Mouse (Mus musculus) right cerebral cortex, postnatal 4 days (tissue): ENCODE results near the gene Flywch2.
A peak's percentile ranks its signal among the peaks of the same experiment; 100 is the strongest.
"Not testable (repeated sequence)": the region's sequence is repeated elsewhere in the genome, so short reads cannot be mapped to it uniquely, and the experiment has no call there.

Source experiments
- DNase-seq: peaks from one replicate; pipeline ENCODE4 v3.0.0-alpha.2; 2022

The Flywch2 gene

DNA sequence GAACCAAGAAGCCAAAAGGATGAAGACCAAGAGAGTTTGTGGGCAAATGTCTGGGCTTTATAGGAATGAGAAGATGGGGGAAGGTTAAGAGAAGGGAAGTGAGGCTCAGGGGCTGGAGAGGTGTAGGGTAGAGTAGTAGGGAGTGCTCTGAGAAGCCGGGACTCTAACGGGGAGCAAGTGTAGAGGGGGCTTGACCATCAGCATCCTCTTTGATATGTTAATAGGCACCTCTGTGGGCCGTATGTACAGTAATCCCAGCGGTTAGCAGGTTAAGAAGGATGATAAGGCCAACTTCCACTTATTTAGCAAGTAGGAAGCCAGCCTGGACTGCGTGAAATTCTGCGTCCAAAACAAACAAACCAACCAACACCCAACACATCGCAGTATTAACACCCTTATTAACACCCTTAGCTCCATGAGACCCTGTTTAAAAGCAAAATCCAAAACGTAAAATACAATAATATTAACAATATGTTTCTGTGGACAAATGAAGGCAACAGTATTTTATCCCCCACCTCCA is 3.9 kb upstream of the Flywch2 start:
- no peak for DNase-seq

- no peak for DNase-seq
These were observed 3.1 kb upstream of the Flywch2 start for GRCm38 (mm10) chr17:23788973-23789372.

GRCm38 (mm10) chr17:23786510-23786931 is 640 bp upstream of the Flywch2 start:
- peak; percentile 36 for DNase-seq

DNA sequence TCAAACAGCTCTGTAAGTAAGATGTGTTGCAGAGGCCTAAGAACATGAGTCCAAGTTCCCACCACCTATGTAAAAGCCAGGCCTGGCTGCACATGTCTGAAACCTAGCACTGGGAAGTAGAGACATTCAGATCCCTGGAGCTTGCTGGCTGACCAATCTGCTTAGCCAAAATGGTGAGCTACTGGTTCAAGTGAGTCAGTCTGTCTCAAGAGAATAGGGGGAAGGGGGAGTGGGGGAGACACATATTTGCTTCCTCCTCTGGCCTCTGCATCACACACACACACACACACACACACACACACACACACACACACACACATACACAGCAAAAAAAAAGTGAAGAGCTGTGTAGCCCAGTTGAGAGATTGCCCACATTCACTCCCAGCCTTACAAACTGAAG is 2.5 kb downstream of the Flywch2 start:
- no peak for DNase-seq

DNA sequence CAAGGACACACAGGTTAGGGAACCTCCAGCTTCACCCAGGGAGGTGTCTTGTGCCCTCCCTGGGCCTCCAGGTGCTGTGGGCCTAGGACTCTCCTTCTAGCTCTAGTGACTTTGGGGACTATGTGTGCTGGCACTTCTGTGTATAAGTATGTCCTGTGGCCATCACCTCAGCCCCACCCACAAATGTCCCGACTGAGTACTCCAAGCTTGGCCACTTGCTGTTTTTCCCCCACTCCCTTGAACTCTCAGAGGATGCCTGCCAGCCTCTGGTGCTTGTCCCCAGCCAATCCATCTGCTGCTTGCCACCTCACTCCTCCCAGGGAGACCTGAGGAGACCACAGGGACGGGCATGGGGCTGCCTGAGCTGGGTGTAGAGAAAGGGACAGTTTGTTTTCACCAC is 7.4 kb downstream of the Flywch2 start:
- DNase-seq: no peak

DNA sequence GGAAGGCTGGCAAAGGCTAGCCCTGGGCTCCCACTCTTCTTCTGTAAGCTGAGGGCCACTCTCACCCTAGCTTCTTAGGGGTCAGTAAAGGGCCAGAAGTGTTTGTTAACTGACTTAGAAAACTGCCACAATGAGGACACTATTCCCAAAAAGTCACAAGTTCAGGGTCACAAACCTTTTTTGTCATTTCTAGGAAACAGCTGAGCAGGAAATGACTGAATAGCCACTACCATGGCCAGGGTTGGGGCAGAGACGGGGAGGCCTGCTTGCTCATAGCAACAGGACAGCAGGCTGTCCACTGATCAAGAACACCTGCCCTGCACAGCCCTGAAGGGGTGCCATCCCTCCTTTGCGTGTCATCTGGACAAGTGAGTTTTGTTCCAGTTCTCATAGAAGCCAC is 8.7 kb downstream of the Flywch2 start:
- no peak for DNase-seq

- DNase-seq: no peak
These were observed 9.7 kb downstream of the Flywch2 start for GRCm38 (mm10) chr17:23776216-23776615.

- peak; percentile 73 for DNase-seq
These were observed 11.8 kb downstream of the Flywch2 start for GRCm38 (mm10) chr17:23774090-23774489.

GRCm38 (mm10) chr17:23773676-23774075 is 12.2 kb downstream of the Flywch2 start:
- no peak for DNase-seq

DNA sequence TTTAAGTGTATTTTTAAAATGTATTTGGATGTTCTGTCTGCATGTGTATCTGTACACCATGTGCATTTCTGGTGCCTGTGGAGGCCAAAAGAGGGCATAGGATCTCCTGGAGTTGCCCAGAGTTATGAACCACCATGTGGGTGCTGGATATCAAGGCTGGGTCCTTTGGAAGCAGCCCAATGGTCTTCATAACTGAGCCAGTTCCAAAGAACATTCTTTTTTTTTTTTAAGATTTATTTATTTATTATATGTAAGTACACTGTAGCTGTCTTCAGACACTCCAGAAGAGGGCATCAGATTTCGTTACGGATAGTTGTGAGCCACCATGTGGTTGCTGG is 13.7 kb downstream of the Flywch2 start:
- DNase-seq: not testable (repeated sequence)

DNA sequence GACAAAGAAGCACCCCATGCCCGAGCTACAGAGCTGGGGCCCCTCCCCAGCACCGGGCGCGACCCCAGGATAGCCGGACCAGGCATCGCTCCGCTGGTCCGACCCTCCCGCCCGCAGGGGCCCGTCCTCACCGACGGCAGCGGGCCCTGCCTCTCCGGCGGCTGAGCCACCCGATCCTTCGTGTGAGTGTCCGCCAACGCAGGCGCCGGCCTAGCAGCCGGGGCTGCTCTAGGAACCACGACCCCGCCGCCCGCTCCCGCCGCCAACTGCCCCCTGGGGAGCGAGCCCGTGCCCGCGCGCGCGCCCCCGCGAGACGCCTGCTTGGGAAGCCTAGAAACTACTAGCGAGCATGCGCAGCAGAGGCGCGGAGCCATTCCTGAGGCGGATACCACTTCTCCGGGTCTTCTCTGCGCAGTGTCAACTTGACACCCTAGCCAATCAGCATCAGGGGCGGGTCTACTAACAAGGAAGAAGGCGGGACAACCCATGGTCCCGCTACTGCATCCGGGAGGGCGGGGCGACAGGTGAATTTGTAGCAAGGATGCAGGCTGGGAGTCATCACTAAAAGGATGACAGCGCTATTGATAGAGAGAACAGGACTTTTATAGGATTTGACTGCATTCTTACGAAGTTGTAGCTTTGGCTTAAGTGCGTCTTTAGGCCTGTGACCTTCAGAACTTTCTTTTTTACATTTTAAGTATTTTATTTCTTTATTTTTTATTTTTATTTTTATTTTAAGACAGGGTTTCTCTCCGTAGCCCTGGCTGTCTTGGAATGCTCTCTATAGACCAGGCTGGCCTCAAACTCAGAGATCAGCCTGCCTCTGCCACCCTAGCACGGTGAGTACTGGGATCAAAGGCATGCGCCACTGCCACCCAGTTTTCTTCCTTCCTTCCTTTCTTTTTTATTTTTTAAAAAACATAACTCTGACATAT is 14.3 kb downstream of the Flywch2 start, which contains the start of gene Flywch1:
Gene Flywch1 (minus strand): TSS at position 319 of the 935 bp plus-strand sequence.
- DNase-seq: peak; percentile 99

GRCm38 (mm10) chr17:23770896-23771283 is 15.0 kb downstream of the Flywch2 start:
- DNase-seq: no peak

- DNase-seq: no peak
These were observed 15.4 kb downstream of the Flywch2 start for GRCm38 (mm10) chr17:23770493-23770892.

GRCm38 (mm10) chr17:23762976-23763375 is 22.9 kb downstream of the Flywch2 start:
- DNase-seq: no peak

- no peak for DNase-seq
These were observed 24.7 kb downstream of the Flywch2 start for GRCm38 (mm10) chr17:23761155-23761554.

GRCm38 (mm10) chr17:23760231-23760630 is 25.6 kb downstream of the Flywch2 start:
- no peak for DNase-seq

DNA sequence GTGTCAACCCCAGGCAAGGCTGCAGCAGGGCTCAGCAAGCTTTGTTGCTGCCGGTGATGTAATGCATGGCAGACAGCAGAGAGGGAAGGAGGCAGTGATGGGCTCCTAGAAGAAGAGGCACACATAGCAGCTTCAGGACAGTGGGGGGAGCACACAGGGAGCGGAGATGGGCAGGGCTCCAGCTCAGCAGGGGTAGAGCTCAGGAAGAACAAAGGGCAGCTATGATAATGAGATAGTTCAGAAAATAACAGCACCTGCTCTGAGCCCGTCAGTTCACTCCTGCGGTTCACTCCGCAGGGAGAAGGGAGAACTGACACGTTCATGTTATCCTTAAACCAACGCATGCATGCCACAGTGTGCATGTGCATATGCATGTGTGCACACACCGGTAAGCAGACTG is 27.1 kb downstream of the Flywch2 start:
- no peak for DNase-seq

DNA sequence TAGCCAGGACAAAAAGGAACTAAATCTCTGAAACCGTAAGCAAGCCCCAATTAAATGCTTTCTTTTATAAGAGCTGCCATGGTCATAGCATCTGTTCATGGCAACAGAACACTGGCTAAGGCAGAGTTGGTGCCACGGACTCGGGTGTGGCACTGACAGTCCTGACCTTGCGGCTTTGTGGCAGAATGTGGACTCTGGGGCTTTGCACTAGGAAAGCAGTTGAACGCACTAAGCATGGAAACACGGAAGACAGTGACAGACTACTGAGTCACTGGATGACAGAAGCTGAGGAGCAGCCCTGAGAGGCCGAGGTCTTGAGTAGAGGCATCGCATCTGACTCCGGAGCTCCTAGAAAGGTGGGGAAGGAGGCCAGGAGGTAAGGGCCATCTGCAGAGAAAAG is 28.3 kb downstream of the Flywch2 start:
- no peak for DNase-seq

- no peak for DNase-seq
These were observed 30.2 kb downstream of the Flywch2 start for GRCm38 (mm10) chr17:23755689-23756088.

DNA sequence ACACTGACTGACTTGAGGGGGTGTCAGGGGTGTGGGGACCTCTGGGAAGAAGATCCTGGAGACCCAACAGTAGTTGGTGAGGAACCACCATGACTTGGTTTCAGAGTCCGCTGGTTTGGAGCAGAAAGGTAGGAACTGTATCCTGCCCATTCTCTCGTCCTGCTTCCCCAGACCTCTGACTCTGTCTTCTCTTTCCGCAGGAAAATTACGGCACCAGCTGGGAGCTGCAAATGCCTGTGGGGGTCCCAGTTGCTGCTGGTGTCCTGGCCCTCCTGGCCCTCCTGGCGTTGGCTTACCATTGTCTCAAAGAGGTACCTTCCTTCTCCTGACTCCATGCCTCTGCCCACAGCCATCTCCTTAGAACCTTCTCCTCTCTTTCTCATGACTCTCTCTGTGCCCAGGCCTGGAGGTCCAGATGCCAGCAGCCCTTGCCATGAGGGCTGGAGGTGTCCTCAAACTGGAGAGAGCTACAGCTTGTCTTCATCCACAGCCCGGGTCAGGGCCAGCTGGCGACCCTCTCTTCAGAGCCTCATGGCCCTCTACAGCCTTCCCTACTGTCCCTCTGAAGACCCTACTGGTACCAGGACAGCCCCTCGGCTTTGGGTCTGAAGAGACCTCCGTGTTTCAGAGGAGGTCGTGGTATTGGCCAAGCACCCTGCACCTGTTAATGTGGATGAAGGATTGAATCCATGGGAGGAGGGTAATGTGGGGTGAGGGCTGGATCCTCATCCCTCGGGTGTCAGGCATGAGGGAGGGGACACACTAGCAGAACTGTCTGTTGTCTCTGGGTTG is 36.3 kb downstream of the Flywch2 start:
- DNase-seq: no peak

DNA sequence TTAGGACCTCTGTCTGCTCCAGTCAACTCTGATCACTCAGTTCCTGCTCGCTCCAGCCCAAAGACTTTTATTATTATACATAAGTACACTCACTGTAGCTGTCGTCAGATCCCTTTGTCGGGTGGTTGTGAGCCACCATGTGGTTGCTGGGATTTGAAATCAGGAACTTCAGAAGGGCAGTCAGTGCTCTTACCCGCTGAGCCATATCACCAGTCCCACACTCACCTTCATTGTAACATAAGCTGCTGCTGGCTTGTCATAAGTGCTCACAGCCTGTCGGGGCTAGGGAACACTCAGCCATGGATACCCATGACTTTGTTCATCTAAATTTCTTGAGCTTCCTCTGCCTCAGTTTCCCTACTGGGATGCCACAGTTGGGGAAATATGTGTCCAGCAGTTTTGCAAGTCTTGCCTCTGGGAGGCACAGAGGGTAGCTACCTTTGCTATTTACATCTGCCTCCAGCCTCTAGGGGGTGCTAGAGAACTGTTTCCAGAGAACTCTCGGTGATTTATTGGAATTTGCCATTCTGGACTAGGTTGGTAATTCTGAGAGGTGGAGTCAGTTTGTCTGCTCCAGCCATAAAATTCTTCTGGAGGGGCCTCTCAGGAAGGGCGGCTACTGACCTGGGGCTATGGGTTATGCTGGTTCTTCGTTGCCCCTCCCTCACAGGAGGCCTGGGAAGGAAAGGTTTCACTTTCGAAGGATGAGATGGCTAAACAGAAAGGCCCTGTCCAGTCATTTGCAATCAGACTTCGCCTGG is 37.1 kb downstream of the Flywch2 start:
- no peak for DNase-seq

DNA sequence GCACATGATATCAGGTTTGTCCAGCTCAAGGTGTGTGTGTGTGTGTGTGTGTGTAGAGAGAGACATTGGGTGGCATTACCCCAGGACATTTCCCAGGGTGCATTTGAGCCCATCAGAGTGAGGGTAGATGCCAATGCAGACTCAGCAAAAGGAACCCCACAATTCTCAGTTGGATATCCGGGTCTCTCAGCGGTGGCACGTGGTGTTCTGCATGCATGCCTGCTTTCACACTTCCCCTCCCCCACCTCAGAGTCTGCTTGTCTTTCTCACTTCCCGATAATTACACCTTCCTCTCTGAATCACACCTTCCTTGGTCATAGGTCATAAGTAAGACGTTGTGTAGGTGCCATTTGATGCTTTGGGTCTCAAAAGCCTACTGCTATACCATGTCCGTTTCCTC is 37.9 kb downstream of the Flywch2 start:
- DNase-seq: no peak

DNA sequence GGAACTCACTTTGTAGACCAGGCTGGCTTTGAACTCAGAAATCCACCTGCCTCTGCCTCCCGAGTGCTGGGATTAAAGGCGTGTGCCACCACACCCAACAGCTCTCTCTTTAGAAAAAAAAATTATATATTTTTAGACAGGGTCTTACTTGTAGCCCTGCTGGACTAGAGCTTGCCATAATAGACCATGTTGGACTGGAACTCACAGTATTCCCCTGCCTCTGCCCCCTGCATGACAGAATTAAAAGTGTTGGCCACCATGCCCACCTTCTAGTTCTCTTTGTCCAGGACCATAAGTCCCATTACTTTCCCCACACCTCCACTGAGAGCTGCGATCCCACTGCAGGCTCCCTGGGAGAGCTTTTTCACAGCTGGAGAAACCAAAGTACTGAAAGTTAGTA is 38.4 kb downstream of the Flywch2 start:
- no peak for DNase-seq
